Mouse (Mus musculus) gastrocnemius, postnatal 10 days (tissue): ENCODE results near the gene Tcl1b3. TPM values are rescaled to one million over a fixed set of nuclear protein-coding genes. Genes with fewer than 3 reads are reported as not detected.

Experiments used
- DNase-seq: peaks from one replicate; pipeline ENCODE4 v3.0.0; 2021; ENCODE audit warnings: mixed read lengths
- total RNA-seq, 2 experiments: library from RNA; stranded (reverse); gene quantifications; 2 replicates each; pipeline ENCODE4 v1.2.3; 2021

Tcl1b3 gene
- total RNA-seq, 2 experiments from 2014 or later, result not detected

DNA sequence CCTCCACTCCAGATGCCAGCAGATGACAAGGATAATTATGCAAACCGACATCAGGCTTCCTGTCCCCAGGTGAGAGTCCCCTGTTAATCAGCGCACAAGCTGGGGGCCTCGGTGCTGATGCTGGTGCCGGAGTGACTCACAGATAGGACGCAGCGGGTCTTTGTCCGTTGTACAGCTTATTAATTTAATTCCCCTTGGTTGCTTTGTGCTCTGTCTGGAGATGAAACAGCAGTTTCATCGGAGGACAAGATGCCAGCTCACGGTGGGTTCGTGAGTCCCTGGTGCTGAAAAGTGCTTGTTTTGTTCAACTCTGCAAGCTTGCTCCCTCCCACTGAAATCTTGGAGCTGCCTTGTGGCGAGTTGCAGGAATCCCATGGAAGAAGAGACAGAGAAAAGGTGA, 43.5 kb downstream of the Tcl1b3 start:
- no peak for DNase-seq

GRCm38 (mm10) chr12:105235091-105235490, 44.2 kb downstream of the Tcl1b3 start:
- DNase-seq, result no peak

GRCm38 (mm10) chr12:105239060-105239459, 48.2 kb downstream of the Tcl1b3 start:
- DNase-seq, result no peak

Other genes with a start within 250 kb of the Tcl1b3 start
- 10 to 100 TPM in 1 of 2 experiments, 1 to 10 TPM in 1; 9.0 to 11.5 TPM for gene Syne3, start 181.2 kb upstream of the Tcl1b3 start, total RNA-seq
- 10 to 100 TPM; 60.5 to 69.7 TPM for gene Glrx5, start 158.4 kb upstream of the Tcl1b3 start, total RNA-seq
- not detected for gene Tcl1b2, start 45.0 kb upstream of the Tcl1b3 start, total RNA-seq
- gene Tcl1b1, start 31.4 kb upstream of the Tcl1b3 start, total RNA-seq, result not detected
- not detected for gene Tcl1b5, start 14.7 kb upstream of the Tcl1b3 start, total RNA-seq
- gene Tcl1b4, start 10.9 kb downstream of the Tcl1b3 start, total RNA-seq, result not detected
- not detected for gene Tcl1, start 31.8 kb downstream of the Tcl1b3 start, total RNA-seq
- gene Tunar, start 142.8 kb downstream of the Tcl1b3 start, total RNA-seq, result not detected